Mouse (Mus musculus) E14TG2a.4 (cell line): ENCODE measurements around the gene Tmem129.

Source experiments
- CTCF ChIP-seq: conservative IDR thresholded peaks from 2 replicates; pipeline ENCODE4 v1.5.1; 2014; ENCODE audit warnings: low read length
- NANOG ChIP-seq: IDR thresholded peaks from 2 replicates; pipeline ENCODE4 v1.6.1; 2014; ENCODE audit warnings: borderline replicate concordance, low read length, mixed read lengths

DNA sequence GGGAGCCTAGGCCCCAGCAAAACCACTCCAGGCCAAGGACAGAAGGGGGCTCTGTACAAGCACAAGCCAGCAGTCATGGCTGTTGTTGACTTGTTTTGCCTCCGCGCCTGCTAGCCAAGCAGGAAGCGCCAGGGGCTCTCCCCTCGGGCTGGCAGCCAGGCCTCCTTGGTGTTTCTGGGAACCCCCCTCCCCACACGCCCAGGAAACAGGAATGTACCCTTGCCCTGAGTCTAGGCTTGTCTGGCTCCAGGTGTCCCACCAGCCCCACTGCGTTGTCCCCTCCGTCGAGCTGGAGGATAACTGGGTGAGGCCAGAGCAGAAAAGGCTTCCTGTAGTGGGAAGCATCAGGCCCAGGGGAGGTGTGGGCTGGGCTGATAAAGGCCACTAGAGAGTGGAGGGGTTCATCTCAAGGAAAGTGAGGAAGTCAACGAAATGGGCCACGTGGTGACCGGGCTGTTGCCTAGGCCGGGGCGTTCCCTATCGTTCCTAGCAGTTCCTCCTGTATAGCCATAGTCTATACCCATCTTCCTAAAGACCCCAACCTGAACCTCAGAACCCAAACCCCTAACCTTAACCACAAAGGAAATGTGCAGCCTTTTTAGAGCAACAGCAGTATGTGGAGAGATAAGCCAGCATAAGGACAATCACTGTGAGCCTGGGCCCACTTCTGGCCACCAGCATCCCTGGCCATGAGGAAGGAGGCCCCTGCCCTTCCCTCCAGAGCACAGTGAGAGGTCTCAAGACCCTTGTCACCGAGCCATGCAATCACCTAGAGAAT lies 23.6 kb upstream of the Tmem129 start:
- TF ChIP-seq CTCF, result no peak
- TF ChIP-seq NANOG, result no peak
